Mouse (Mus musculus): ENCODE measurements at regions not wholly inside any gene's neighbourhood (a gene's known extent, or its start where the extent isn't known, plus 50 kb on each side); places are given as distances from the start of the nearest gene placed in this dataset.
A peak's percentile ranks its signal among the peaks of the same experiment; 100 is the strongest.

- H3K27ac ChIP-seq (ENCODE audit: insufficient read depth, low read depth, low read length) = no peak overlapping the region
- no peaks in the 10 kb centered on the region for H3K27me3 ChIP-seq (replicated peaks; ENCODE audit: control insufficient read depth, insufficient read depth, low read length)
- no peaks in the 10 kb centered on the region for H3K4me1 ChIP-seq (ENCODE audit: control insufficient read depth, insufficient read depth, low read length)
- H3K36me3 ChIP-seq (ENCODE audit: control insufficient read depth, insufficient read depth, low read length) = no peaks in the 10 kb centered on the region
- 24% methylated on average over 2 of the region's 2 CpGs for WGBS
- H3K4me3 ChIP-seq (ENCODE audit: insufficient read depth, low read depth, low read length) = no peak overlapping the region
- no peak for TF ChIP-seq POLR2A (IDR thresholded peaks at IDR 0.05; ENCODE audit: low read depth, low read length)
- TF ChIP-seq CTCF (conservative IDR thresholded peaks at IDR 0.05; ENCODE audit: insufficient read depth, insufficient read length, low read depth, low read length) = no peak
- DNase-seq = peak; percentile 6
Measured at GRCm38 (mm10) chr19:16075512-16076086, 57.0 kb upstream of the Gnaq start.

- H3K4me1 ChIP-seq (ENCODE audit: control insufficient read depth, insufficient read depth, low read length) = no peaks in the 10 kb centered on the region
- 84% methylated on average over 1 of the region's 1 CpGs for WGBS
- no peak for DNase-seq
- H3K36me3 ChIP-seq (ENCODE audit: control insufficient read depth, insufficient read depth, low read length) = no peaks in the 10 kb centered on the region
- TF ChIP-seq CTCF (conservative IDR thresholded peaks at IDR 0.05; ENCODE audit: insufficient read depth, insufficient read length, low read depth, low read length) (no peak), POLR2A (IDR thresholded peaks at IDR 0.05; ENCODE audit: low read depth, low read length) (no peak)
- no peak overlapping the region for H3K4me3 ChIP-seq (ENCODE audit: insufficient read depth, low read depth, low read length)
- H3K27me3 ChIP-seq (replicated peaks; ENCODE audit: control insufficient read depth, insufficient read depth, low read length) = no peaks in the 10 kb centered on the region
- H3K27ac ChIP-seq (ENCODE audit: insufficient read depth, low read depth, low read length) = no peak overlapping the region
Measured at GRCm38 (mm10) chr19:16075026-16075425, 57.6 kb upstream of the Gnaq start.

- Histone ChIP-seq H3K27me3 (replicated peaks; ENCODE audit: control insufficient read depth, insufficient read depth, low read length) (no peaks in the 10 kb centered on the region), H3K36me3 (ENCODE audit: control insufficient read depth, insufficient read depth, low read length) (no peaks in the 10 kb centered on the region), H3K4me3 (ENCODE audit: insufficient read depth, low read depth, low read length) (no peak overlapping the region), H3K27ac (ENCODE audit: insufficient read depth, low read depth, low read length) (no peak overlapping the region), H3K4me1 (ENCODE audit: control insufficient read depth, insufficient read depth, low read length) (peaks cover 4% of the 10 kb centered on the region; the same call in 1 of the 2 replicates)
- TF ChIP-seq CTCF (conservative IDR thresholded peaks at IDR 0.05; ENCODE audit: insufficient read depth, insufficient read length, low read depth, low read length) = no peak
- no peak for TF ChIP-seq POLR2A (IDR thresholded peaks at IDR 0.05; ENCODE audit: low read depth, low read length)
- 73% methylated on average over 6 of the region's 6 CpGs for WGBS
- no peak for DNase-seq
Measured at GRCm38 (mm10) chr19:16067314-16067713, 65.3 kb upstream of the Gnaq start.

GRCm38 (mm10) chr19:16064911-16065310, 67.7 kb upstream of the Gnaq start:
- 95% methylated on average over 3 of the region's 3 CpGs for WGBS
- no peaks in the 10 kb centered on the region for H3K36me3 ChIP-seq (ENCODE audit: control insufficient read depth, insufficient read depth, low read length)
- no peak for TF ChIP-seq CTCF (conservative IDR thresholded peaks at IDR 0.05; ENCODE audit: insufficient read depth, insufficient read length, low read depth, low read length)
- no peak for TF ChIP-seq POLR2A (IDR thresholded peaks at IDR 0.05; ENCODE audit: low read depth, low read length)
- no peak overlapping the region for H3K4me3 ChIP-seq (ENCODE audit: insufficient read depth, low read depth, low read length)
- DNase-seq = no peak
- H3K4me1 ChIP-seq (ENCODE audit: control insufficient read depth, insufficient read depth, low read length) = peaks cover 4% of the 10 kb centered on the region; the same call in 1 of the 2 replicates
- no peak overlapping the region for H3K27ac ChIP-seq (ENCODE audit: insufficient read depth, low read depth, low read length)
- no peaks in the 10 kb centered on the region for H3K27me3 ChIP-seq (replicated peaks; ENCODE audit: control insufficient read depth, insufficient read depth, low read length)

GRCm38 (mm10) chr19:16063916-16064580, 68.6 kb upstream of the Gnaq start:
- TF ChIP-seq POLR2A (IDR thresholded peaks at IDR 0.05; ENCODE audit: low read depth, low read length) = no peak
- peak; percentile 56 for TF ChIP-seq CTCF (conservative IDR thresholded peaks at IDR 0.05; ENCODE audit: insufficient read depth, insufficient read length, low read depth, low read length)
- DNase-seq = peak; percentile 85
- peak overlapping the region; percentile 47; the same call in 1 of the 2 replicates for H3K4me3 ChIP-seq (ENCODE audit: insufficient read depth, low read depth, low read length)
- no peaks in the 10 kb centered on the region for H3K36me3 ChIP-seq (ENCODE audit: control insufficient read depth, insufficient read depth, low read length)
- H3K27ac ChIP-seq (ENCODE audit: insufficient read depth, low read depth, low read length) = no peak overlapping the region
- 8% methylated on average over 12 of the region's 12 CpGs for WGBS
- no peaks in the 10 kb centered on the region for H3K27me3 ChIP-seq (replicated peaks; ENCODE audit: control insufficient read depth, insufficient read depth, low read length)
- H3K4me1 ChIP-seq (ENCODE audit: control insufficient read depth, insufficient read depth, low read length) = peaks cover 4% of the 10 kb centered on the region; the same call in 1 of the 2 replicates

- TF ChIP-seq CTCF (conservative IDR thresholded peaks at IDR 0.05; ENCODE audit: insufficient read depth, insufficient read length, low read depth, low read length) = no peak
- TF ChIP-seq POLR2A (IDR thresholded peaks at IDR 0.05; ENCODE audit: low read depth, low read length) = no peak
- peaks cover 4% of the 10 kb centered on the region; the same call in 1 of the 2 replicates for H3K4me1 ChIP-seq (ENCODE audit: control insufficient read depth, insufficient read depth, low read length)
- WGBS = 63% methylated on average over 8 of the region's 8 CpGs
- no peak overlapping the region for H3K27ac ChIP-seq (ENCODE audit: insufficient read depth, low read depth, low read length)
- H3K36me3 ChIP-seq (ENCODE audit: control insufficient read depth, insufficient read depth, low read length) = no peaks in the 10 kb centered on the region
- no peak overlapping the region for H3K4me3 ChIP-seq (ENCODE audit: insufficient read depth, low read depth, low read length)
- no peak for DNase-seq
- no peaks in the 10 kb centered on the region for H3K27me3 ChIP-seq (replicated peaks; ENCODE audit: control insufficient read depth, insufficient read depth, low read length)
Measured at GRCm38 (mm10) chr19:16063533-16063915, 69.1 kb upstream of the Gnaq start.

GRCm38 (mm10) chr19:16061821-16062220, 70.8 kb upstream of the Gnaq start:
- no peak for DNase-seq
- WGBS = 56% methylated on average over 11 of the region's 11 CpGs
- no peak for TF ChIP-seq POLR2A (IDR thresholded peaks at IDR 0.05; ENCODE audit: low read depth, low read length)
- TF ChIP-seq CTCF (conservative IDR thresholded peaks at IDR 0.05; ENCODE audit: insufficient read depth, insufficient read length, low read depth, low read length) = no peak

More at GRCm38 (mm10) chr19:16061821-16062220, 70.8 kb upstream of the Gnaq start:
- Histone ChIP-seq H3K4me3 (ENCODE audit: insufficient read depth, low read depth, low read length) (no peak overlapping the region), H3K36me3 (ENCODE audit: control insufficient read depth, insufficient read depth, low read length) (no peaks in the 10 kb centered on the region), H3K27ac (ENCODE audit: insufficient read depth, low read depth, low read length) (no peak overlapping the region), H3K4me1 (ENCODE audit: control insufficient read depth, insufficient read depth, low read length) (peaks cover 4% of the 10 kb centered on the region; the same call in 1 of the 2 replicates), H3K27me3 (replicated peaks; ENCODE audit: control insufficient read depth, insufficient read depth, low read length) (no peaks in the 10 kb centered on the region)
